Mouse (Mus musculus) gastrocnemius, postnatal 10 days (tissue): ENCODE data around the gene Gm20388. TPM values are rescaled to one million over a fixed set of nuclear protein-coding genes. Genes with fewer than 3 reads are reported as not detected.

Experiments
- DNase-seq: peaks from one replicate; pipeline ENCODE4 v3.0.0; 2021; ENCODE audit warnings: mixed read lengths
- total RNA-seq, 2 experiments: library from RNA; stranded (reverse); gene quantifications; 2 replicates each; pipeline ENCODE4 v1.2.3; 2021

Gene Gm20388
- total RNA-seq, 2 experiments from 2014 or later = 2.9 to 6.0 TPM

- DNase-seq = no peak
These were observed 657.1 kb downstream of the Gm20388 start for GRCm38 (mm10) chr8:120567731-120568130.

DNA sequence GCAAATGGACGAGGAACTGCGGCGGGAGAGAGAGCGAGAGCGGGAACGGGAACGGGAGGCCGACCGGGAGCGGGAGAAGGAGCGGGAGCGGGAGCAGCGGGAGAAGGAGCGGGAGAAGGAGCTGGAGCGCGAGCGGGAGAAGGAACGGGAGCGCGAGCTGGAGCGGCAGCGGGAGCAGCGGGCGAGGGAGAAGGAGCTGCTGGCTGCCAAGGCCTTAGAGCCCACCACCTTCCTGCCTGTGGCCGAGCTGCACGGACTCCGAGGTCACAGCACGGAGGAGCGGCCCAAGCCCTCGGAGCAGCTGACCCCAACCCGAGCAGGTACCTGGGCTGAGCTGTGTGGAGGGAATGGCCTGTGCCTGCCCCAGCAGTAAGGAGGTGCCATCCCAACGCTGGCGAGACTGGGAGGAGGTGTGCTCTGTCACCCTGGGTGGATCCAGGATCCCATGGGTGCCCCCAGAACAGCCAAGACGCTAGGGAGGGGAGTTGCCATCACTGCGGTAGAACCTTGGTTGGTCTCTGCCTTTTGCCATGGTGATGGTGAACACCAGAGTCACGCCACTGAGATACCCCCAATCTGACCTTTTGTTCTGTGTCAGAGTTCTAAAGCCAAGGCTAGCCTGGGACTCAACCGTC, 657.6 kb downstream of the Gm20388 start:
- DNase-seq = no peak

DNA sequence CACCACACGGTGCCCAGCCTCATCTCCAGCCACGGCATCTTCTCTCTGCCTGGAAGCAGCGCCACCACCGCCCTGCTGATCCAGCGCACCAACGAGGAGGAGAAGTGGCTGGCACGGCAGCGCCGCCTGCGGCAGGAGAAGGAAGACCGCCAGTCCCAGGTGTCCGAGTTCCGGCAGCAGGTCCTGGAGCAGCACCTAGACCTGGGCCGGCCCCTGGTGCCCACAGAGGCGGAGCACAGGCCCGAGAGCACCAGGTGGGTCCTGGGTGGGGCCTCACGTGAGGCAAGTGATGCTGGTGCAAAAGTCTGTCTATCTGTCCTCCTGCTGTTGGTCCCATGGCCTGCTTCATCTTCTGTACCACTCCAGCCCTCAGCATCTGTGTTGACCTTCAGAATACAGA, 658.5 kb downstream of the Gm20388 start:
- no peak for DNase-seq

- DNase-seq = peak; percentile 83
These were observed 659.5 kb downstream of the Gm20388 start for GRCm38 (mm10) chr8:120569939-120570715.

DNA sequence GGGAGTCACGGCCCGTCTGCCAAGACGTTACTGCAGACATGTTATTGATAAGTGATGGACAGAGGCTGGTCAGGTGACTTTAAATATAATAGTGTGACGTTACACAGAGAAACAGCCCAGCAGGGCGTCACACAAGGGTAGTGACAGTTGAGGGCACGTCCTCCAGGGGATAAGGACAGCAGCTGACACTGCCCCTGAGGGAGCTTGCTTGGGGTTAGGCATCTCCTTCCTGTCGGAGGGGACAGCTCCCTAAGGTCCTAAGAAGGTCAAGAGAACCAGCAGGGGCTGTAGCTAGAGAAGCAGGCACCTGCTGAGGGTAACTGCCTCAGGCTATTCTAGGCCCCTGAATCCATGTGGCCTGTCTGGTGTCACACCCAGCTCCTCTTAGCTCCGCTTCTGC, 660.9 kb downstream of the Gm20388 start:
- DNase-seq = no peak

DNA sequence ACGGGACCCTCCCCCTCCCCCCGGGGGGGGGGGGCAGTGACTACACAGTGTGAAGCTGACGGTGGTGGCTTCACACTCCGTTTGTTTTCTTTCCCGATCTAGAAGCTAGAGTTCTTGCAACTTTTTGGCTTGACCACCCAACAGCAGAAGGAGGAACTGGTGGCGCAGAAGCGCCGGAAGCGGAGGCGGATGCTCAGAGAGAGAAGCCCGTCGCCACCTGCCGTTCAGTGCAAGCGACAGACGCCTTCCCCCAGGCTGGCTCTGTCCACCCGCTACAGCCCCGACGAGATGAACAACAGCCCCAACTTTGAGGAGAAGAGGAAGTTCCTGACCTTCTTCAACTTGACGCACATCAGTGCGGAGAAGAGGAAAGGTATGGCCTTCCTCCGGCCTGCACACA, 661.9 kb downstream of the Gm20388 start:
- no peak for DNase-seq

DNA sequence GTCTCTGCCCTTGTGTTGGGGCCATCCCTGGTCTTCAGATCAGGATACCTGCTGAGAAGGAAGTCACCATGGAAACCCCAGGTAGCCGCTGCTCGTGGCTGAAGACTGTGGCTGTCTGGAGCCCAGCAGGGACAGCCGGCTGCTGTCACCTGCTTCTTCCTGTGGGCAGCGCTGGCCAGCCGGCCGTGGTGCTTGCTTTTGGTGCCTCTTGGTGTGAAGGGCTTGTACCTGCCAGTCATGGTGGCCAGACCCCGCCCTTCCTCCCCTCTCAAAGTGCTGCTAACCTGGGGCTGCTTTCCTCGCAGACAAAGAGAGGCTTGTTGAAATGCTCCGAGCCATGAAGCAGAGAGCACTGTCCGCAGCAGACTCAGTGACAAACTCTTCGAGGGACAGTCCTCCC, 663.2 kb downstream of the Gm20388 start:
- no peak for DNase-seq

GRCm38 (mm10) chr8:120574941-120575340, 664.3 kb downstream of the Gm20388 start:
- DNase-seq = no peak

GRCm38 (mm10) chr8:120575801-120576200, 665.2 kb downstream of the Gm20388 start:
- DNase-seq = no peak

GRCm38 (mm10) chr8:120577821-120578220, 667.2 kb downstream of the Gm20388 start:
- DNase-seq = no peak

DNA sequence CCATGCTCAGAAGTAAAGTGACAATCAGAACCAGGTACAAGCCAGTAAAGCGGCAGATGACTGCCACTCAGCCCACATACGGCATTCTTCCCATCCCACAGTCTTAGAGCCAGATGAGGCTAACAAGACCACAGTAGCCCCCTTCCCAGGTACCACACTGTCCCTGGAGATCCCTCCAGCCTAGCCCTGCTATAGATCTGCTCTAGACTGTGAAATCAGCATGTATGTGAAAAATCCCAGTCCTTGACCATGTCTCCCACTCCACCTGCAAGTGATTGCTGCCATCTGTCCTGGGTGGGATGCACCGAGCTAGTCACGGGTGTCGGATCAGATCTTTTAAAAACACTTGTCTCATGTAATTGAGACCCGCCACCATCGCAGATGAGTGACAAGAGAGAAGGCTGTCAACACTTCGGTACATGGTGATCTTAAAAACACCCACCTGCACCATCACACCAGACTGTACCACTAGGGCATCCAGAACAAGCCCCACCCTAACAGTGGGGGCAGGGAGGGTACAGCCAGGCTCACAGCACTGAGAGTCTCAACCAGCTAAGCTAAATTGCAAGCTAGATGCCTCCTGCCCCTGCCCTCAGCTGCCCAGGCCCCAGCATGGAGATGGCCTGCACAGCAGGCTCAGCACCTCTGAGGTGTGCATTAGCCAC, 669.8 kb downstream of the Gm20388 start:
- no peak for DNase-seq

- DNase-seq = peak; percentile 10
These were observed 670.7 kb downstream of the Gm20388 start for GRCm38 (mm10) chr8:120581329-120581728.

- peak; percentile 8 for DNase-seq
These were observed 671.2 kb downstream of the Gm20388 start for GRCm38 (mm10) chr8:120581811-120582210.

- no peak for DNase-seq
These were observed 674.9 kb downstream of the Gm20388 start for GRCm38 (mm10) chr8:120585521-120585920.

DNA sequence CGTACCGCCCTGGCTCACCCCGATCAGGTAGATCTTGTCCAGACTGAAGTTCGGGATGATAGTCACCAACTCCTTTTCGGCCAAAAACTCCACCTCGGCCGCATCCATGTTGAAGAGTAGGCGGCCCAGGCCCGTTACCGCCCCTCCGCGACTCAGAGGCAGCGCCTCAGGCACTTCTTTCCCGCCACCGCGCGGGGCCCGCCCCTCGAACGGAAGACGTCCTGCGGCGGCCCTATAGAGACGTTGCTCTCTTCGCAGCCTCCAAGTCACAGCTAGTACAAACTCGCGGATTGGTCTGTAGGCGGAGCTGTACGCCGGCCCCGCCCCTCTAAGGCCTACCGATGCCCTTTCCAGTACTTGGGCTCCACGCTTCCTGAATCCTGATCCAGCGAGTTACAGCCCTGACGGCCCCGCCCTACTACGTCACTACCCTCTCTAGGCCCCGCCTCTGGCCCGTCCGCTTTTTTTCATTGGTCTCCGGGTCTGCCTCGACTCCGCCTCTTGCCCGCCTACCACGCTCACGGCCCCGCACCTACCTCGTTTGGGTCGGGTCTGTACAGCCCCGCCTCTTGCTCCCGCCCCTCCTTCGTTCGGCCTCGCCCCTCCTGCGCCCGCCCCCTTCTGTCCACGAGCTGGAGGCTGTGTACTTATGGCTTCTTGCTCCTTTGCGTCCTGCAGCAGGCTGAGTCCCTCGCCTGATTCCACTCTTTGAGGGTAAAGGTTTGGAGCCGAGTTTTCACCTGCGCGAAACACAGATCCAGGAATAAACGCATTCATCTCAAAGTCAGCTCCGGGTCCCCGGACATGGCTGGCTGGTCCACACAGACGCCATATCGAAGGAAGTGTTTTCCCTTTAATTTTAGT, 678.5 kb downstream of the Gm20388 start, which contains the start of gene Gins2:
Gene Gins2, minus strand, starts transcription at position 397 of the 864 bp plus-strand sequence.
- peak; percentile 97 for DNase-seq

DNA sequence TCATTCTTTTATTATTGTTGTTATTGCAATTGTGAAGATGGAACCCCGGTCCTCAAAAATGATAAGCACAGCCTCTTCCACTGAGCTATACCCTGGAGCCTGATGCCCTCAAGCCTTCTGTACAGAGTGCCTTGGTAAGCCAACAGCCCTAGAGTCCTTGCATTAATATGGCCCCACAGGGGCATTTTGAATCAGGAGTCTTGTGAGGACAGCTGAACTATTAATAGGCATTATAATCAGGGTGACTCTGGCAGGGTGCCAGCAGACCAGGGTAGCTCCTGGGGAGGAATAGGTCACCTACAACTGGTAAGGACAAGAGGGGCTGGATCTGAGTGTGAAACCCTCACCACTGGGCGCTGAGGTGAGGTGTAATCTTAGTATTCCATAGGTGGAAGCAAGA, 679.3 kb downstream of the Gm20388 start:
- peak; percentile 63 for DNase-seq

DNA sequence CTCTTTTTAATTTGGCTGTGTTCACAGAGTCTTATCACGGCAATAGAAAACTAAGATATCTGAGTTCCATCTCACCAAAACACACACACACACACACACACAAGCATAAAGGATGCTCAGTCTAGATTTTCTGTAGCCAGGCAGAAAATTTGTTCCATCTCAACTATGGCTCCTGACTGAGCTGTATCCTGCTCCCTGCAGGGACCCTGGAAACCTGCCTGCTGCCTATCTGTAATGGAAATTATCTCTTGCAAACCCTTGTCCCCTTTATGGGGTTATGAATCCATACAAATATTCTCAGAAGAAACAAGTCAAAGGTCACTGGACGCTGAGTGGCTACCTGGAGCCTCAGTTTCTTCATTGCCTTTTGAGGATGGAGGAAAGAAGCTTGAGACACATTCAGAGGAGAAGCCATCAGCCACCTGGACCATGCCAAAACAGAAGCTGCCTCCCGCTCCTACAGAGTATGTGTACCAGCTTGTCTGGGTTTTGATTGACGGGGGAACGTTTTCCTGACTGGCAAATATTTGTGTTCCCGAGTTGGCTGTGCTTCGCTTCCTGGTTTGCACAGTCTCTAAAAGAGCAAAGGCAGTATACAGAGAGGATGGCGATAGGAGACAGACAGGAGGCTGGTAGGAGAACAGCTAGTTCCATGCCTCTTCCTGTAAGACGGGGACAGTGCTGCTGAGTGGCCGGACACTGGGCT, 681.1 kb downstream of the Gm20388 start:
- DNase-seq = no peak

- no peak for DNase-seq
These were observed 683.9 kb downstream of the Gm20388 start for GRCm38 (mm10) chr8:120594571-120594970.

- peak; percentile 66 for DNase-seq
These were observed 685.3 kb downstream of the Gm20388 start for GRCm38 (mm10) chr8:120595963-120596362.

DNA sequence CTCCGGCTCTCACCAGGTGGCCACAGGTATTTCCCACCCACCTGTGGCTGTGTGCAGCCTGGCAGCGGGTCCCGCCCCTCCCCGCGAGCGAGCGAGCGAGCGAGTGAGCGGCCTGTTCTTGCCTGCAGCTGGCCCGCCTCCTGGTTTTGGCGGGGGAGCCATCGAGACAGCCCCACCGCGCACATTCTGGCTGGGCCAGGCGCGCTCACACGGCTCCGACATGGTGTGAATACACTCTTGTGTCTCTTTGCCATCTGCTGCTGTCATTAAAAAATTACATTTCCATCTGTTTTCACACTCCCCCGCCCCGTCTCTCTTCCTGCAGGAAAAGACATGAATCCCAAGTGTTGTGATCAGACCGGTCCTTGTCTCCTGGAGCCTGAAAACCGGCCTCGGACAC, 687.9 kb downstream of the Gm20388 start:
- DNase-seq = peak; percentile 57

DNA sequence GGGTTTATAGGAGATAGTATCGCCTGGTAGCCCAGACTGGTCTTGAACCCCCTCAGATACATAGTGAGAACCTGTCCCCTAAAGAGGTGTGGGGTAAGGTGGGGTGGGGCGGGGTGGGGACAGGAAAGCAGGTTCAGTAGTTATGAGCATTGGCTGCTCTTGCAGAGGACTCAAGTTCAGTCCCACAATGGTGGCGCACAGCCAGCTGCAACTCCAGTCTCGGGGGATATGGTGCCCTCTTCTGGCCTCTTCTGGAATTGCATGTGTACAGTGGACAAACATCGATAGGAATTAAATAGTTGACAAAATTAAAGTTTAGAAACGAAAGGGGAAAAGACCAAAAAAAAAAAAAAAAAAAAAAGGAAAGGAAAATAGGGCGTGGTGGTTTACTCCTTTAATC, 688.9 kb downstream of the Gm20388 start:
- peak; percentile 91 for DNase-seq

GRCm38 (mm10) chr8:120602672-120603071, 692.0 kb downstream of the Gm20388 start:
- no peak for DNase-seq
